Mouse (Mus musculus) liver, postnatal 0 days (tissue): ENCODE data around the gene Ehd4.

ENCODE experiments used
- CTCF ChIP-seq: sonication (generic); IDR thresholded peaks from 2 replicates; pipeline ENCODE4 v1.5.1; 2016; ENCODE audit warnings: antibody characterized with exemption, low read depth
- EP300 ChIP-seq: IDR thresholded peaks from 2 replicates; pipeline ENCODE4 v1.6.1; 2016; ENCODE audit warnings: antibody characterized with exemption, low read depth, mild to moderate bottlenecking

DNA sequence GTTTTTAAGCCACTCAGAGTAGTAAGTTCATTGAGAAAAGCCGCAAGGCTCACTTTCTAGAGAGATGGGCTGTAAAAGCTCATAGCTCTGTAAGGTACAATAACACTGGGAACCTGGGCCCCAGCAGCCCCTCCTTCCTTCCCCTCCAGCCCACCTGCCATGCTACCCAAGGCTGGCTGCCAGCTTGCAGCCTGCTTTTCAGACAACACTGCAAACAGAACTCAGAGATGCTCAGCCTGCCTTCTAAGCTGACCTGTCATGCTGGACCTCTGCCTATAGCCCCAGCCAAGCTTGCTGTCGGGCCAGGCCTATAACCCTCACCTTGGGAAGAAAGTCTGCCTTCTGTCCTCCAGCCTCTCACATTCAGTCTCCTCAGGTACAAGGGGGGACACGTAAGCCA lies 109.7 kb downstream of the Ehd4 start:
- TF ChIP-seq EP300 (no peak), CTCF (no peak)
